Mouse (Mus musculus) liver, adult 2 months (tissue): ENCODE measurements at regions not wholly inside any gene's neighbourhood (a gene's known extent, or its start where the extent isn't known, plus 50 kb on each side); places are given as distances from the start of the nearest gene placed in this dataset.

ENCODE experiments used
- CTCF ChIP-seq: fragments of 200-500 bp; IDR thresholded peaks from 2 replicates; pipeline ENCODE4 v1.5.1; 2011; ENCODE audit warnings: low read depth, low read length, control low read depth
- POLR2A ChIP-seq: fragments of 200-500 bp; IDR thresholded peaks from 2 replicates; pipeline ENCODE4 v1.6.1; 2011; ENCODE audit warnings: low read length, control low read depth; ENCODE audit not compliant: insufficient read depth; ENCODE audit errors: extremely low read depth

DNA sequence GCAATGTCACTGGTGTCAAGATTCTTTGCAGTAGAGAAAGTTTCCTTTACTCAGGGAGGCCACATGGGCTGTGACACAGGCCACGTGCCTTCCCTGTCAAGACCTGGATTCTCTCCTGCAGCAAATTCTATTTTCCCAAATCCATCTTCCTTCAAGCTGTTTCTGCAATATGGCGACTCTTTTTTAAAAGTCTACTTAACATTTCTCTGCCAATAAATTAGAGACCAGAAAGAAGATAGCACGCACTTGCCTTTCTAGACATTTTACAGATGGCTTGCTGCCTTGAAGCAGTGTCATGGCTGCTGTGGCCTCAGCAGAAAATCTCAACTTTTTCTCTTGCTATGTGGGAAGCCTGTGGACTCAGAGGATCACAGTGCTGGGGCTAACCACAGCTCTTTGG, 516.9 kb downstream of the Pdcd6ip start:
- no peak for TF ChIP-seq CTCF
- TF ChIP-seq POLR2A, result no peak
